In genomic region chr8:46471926-46472485, GRCm38 (mm10) we compare ENCODE assay signal across 8 mouse cellular contexts. TPM values are rescaled to one million over a fixed set of nuclear protein-coding genes. Genes with fewer than 3 reads are reported as not detected.
DNase-seq lines count a peak whose midpoint lies in the region; ATAC-seq and TF ChIP-seq lines count a peak whose summit lies in the region.

No protein-coding gene starts in this region.

- no peaks in the 10 kb centered on the region for H3K9me3 ChIP-seq in lung, embryonic 14.5 days (ENCODE audit: low read depth, low read length)
- no peaks in the 10 kb centered on the region for H3K9me3 ChIP-seq in embryonic facial prominence, embryonic 14.5 days (ENCODE audit: control insufficient read depth, low read length)
- no peaks in the 10 kb centered on the region for H3K9me3 ChIP-seq in intestine, embryonic 16.5 days (ENCODE audit: control insufficient read depth, low read length)
- no peaks in the 10 kb centered on the region for H3K9me3 ChIP-seq in neural tube, embryonic 14.5 days (ENCODE audit: control insufficient read depth, low read length)

- H3K36me3 ChIP-seq in lung, embryonic 14.5 days (ENCODE audit: insufficient read depth): no peaks in the 10 kb centered on the region
- no peaks in the 10 kb centered on the region for H3K36me3 ChIP-seq in embryonic facial prominence, embryonic 14.5 days (ENCODE audit: control insufficient read depth, insufficient read depth, low read length)
- peaks cover 2% of the 10 kb centered on the region; the same call in 1 of the 2 replicates for H3K36me3 ChIP-seq in intestine, embryonic 16.5 days (ENCODE audit: control insufficient read depth, insufficient read depth, low read length)
- no peaks in the 10 kb centered on the region for H3K36me3 ChIP-seq in neural tube, embryonic 14.5 days (ENCODE audit: control insufficient read depth, insufficient read depth, low read length)

- DNase-seq in lung, embryonic 14.5 days: peak; percentile 38
- no peak for DNase-seq in lung, postnatal 36 days
- no peak for DNase-seq in embryonic facial prominence, embryonic 14.5 days (ENCODE audit: low spot score)
- no peak for DNase-seq in urinary bladder, postnatal 10 days (ENCODE audit: low spot score)
- DNase-seq in ovary, postnatal 10 days (ENCODE audit: low spot score): no peak

- H3K4me1 ChIP-seq in lung, embryonic 14.5 days (ENCODE audit: insufficient read depth): no peaks in the 10 kb centered on the region
- H3K4me1 ChIP-seq in embryonic facial prominence, embryonic 14.5 days (ENCODE audit: control insufficient read depth, insufficient read depth, low read length): no peaks in the 10 kb centered on the region
- peaks cover 8% of the 10 kb centered on the region; the same call in 1 of the 2 replicates for H3K4me1 ChIP-seq in intestine, embryonic 16.5 days (ENCODE audit: control insufficient read depth, insufficient read depth, low read length)
- H3K4me1 ChIP-seq in neural tube, embryonic 14.5 days (ENCODE audit: control insufficient read depth, insufficient read depth, low read length): peaks cover 9% of the 10 kb centered on the region; the same call in 1 of the 2 replicates

- WGBS in lung, embryonic 14.5 days: 23% methylated on average over 9 of the region's 9 CpGs
- 35% methylated on average over 9 of the region's 9 CpGs for WGBS in embryonic facial prominence, embryonic 14.5 days
- WGBS in intestine, embryonic 16.5 days: 34% methylated on average over 9 of the region's 9 CpGs
- WGBS in neural tube, embryonic 14.5 days: 39% methylated on average over 9 of the region's 9 CpGs

- peak overlapping the region; percentile 80; the same call in 1 of the 2 replicates for H3K9ac ChIP-seq in lung, embryonic 14.5 days
- peak overlapping the region; percentile 90 for H3K9ac ChIP-seq in embryonic facial prominence, embryonic 14.5 days (ENCODE audit: low read depth, low read length)
- peak overlapping the region; percentile 93 for H3K9ac ChIP-seq in intestine, embryonic 16.5 days (ENCODE audit: low read depth, low read length)
- peak overlapping the region; percentile 81 for H3K9ac ChIP-seq in neural tube, embryonic 14.5 days (replicated peaks; ENCODE audit: low read depth, low read length)

- no peak for ATAC-seq in lung, embryonic 14.5 days (ENCODE audit: insufficient read depth)
- ATAC-seq in embryonic facial prominence, embryonic 14.5 days (ENCODE audit: low read depth): no peak
- no peak for ATAC-seq in intestine, embryonic 16.5 days
- peak; percentile 3; the same call in 1 of the 2 replicates for ATAC-seq in neural tube, embryonic 14.5 days (ENCODE audit: low read depth)
- ATAC-seq in erythroid progenitor cell, adult 5-6 weeks (replicated peaks; ENCODE audit: low FRiP score, poor library complexity, severe bottlenecking): no peak

- H3K27ac ChIP-seq in lung, embryonic 14.5 days (ENCODE audit: low read depth): no peak overlapping the region
- no peak overlapping the region for H3K27ac ChIP-seq in embryonic facial prominence, embryonic 14.5 days (replicated peaks; ENCODE audit: low read depth, low read length)
- H3K27ac ChIP-seq in intestine, embryonic 16.5 days (ENCODE audit: low read length): no peak overlapping the region; the same call in 1 of the 2 replicates
- H3K27ac ChIP-seq in neural tube, embryonic 14.5 days (ENCODE audit: low read depth, low read length): peak overlapping the region; percentile 85

- peak overlapping the region; percentile 80 for H3K4me3 ChIP-seq in lung, embryonic 14.5 days (ENCODE audit: low read depth, low read length)
- H3K4me3 ChIP-seq in embryonic facial prominence, embryonic 14.5 days (ENCODE audit: low read depth, low read length): peak overlapping the region; percentile 89
- H3K4me3 ChIP-seq in intestine, embryonic 16.5 days (ENCODE audit: low read length): peak overlapping the region; percentile 83
- H3K4me3 ChIP-seq in neural tube, embryonic 14.5 days (ENCODE audit: low read depth, low read length): peak overlapping the region; percentile 89

- H3K4me2 ChIP-seq in lung, embryonic 14.5 days: peak overlapping the region; percentile 93
- peak overlapping the region; percentile 92 for H3K4me2 ChIP-seq in embryonic facial prominence, embryonic 14.5 days (ENCODE audit: low read depth, low read length)
- peak overlapping the region; percentile 85 for H3K4me2 ChIP-seq in intestine, embryonic 16.5 days (ENCODE audit: low read depth, low read length)
- peak overlapping the region; percentile 78 for H3K4me2 ChIP-seq in neural tube, embryonic 14.5 days (ENCODE audit: low read depth, low read length)

- TF ChIP-seq CTCF in lung, embryonic 14.5 days (IDR thresholded peaks at IDR 0.05; ENCODE audit: low read depth): no peak

- H3K27me3 ChIP-seq in lung, embryonic 14.5 days (ENCODE audit: insufficient read depth, low read length): no peaks in the 10 kb centered on the region
- H3K27me3 ChIP-seq in embryonic facial prominence, embryonic 14.5 days (replicated peaks; ENCODE audit: control insufficient read depth, insufficient read depth, low read length): no peaks in the 10 kb centered on the region
- H3K27me3 ChIP-seq in intestine, embryonic 16.5 days (replicated peaks; ENCODE audit: control insufficient read depth, insufficient read depth, low read length): no peaks in the 10 kb centered on the region
- H3K27me3 ChIP-seq in neural tube, embryonic 14.5 days (ENCODE audit: control insufficient read depth, insufficient read depth, low read length): no peaks in the 10 kb centered on the region

RNA-seq across cellular contexts. Expression of gene Acsl1, which starts 1.2 kb away (rescaled TPM):
- polyA plus RNA-seq in lung, embryonic 14.5 days (2014; fragmentation: Nextera tagmentation; extraction: Ambion mirVana): 15.7 and 16.1 TPM in 2 replicates
- 30.0 and 33.9 TPM in 2 replicates for polyA plus RNA-seq in embryonic facial prominence, embryonic 14.5 days (2014; fragmentation: Nextera tagmentation; extraction: Ambion mirVana)
- polyA plus RNA-seq in intestine, embryonic 16.5 days (2015; fragmentation: Nextera tagmentation; extraction: Ambion mirVana): 48.3 and 56.0 TPM in 2 replicates
- polyA plus RNA-seq in neural tube, embryonic 14.5 days (2014; fragmentation: Nextera tagmentation; extraction: Ambion mirVana): 19.9 and 21.8 TPM in 2 replicates
- total RNA-seq in erythroid progenitor cell, adult 5-6 weeks (2015; ENCODE audit: low replicate concordance): 149 and 194 TPM in 2 replicates
- 172 and 291 TPM in 2 replicates for total RNA-seq in erythroid progenitor cell, adult 5-6 weeks (2017; ENCODE audit: low replicate concordance)
